Mouse (Mus musculus): ENCODE measurements around the gene Fat3.

Gene Fat3

GRCm38 (mm10) chr9:16310855-16311848 is 189.9 kb downstream of the Fat3 start:
- no peak for DNase-seq (ENCODE audit: low spot score)

DNA sequence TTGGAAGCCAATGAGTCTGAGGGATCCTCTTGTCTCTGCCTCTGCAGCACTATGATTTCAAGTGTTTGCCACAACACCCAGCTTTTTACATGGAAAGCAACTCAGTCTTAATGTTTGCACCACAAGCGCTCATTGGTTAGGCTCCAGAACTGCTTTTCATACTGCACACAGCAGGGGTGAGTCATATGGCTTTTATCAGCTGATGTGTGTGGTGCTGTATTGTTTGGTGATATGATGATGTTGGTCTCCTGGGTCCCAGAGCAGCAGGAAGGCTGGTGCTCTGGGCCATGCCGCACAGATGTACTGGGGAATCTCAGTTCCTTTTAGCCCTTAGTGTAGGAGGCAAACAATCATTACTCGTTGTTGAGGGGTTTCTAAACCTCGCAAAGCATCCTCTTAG is 190.8 kb downstream of the Fat3 start:
- no peak for DNase-seq (ENCODE audit: low spot score)

DNA sequence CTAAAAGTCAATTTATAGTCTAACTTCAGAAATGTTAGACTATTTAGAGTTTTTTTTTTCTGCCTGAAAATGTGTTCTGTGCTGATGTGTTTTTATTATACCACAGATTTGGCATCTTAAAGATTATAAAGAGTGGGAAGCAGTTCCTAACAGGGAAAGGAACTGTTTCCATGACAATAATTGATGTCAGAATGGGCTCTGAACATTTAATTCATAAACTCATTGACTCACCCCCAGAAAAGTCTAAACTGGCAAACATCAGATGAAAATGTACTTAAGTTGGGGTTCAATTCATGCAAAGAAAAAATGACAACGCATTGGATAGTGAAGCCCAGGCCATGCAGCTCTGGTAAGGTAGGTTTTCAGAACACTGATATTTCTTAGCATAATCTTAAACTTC is 193.3 kb downstream of the Fat3 start:
- DNase-seq (ENCODE audit: low spot score), result no peak

GRCm38 (mm10) chr9:16306222-16306621 is 194.9 kb downstream of the Fat3 start:
- no peak for DNase-seq (ENCODE audit: low spot score)

DNA sequence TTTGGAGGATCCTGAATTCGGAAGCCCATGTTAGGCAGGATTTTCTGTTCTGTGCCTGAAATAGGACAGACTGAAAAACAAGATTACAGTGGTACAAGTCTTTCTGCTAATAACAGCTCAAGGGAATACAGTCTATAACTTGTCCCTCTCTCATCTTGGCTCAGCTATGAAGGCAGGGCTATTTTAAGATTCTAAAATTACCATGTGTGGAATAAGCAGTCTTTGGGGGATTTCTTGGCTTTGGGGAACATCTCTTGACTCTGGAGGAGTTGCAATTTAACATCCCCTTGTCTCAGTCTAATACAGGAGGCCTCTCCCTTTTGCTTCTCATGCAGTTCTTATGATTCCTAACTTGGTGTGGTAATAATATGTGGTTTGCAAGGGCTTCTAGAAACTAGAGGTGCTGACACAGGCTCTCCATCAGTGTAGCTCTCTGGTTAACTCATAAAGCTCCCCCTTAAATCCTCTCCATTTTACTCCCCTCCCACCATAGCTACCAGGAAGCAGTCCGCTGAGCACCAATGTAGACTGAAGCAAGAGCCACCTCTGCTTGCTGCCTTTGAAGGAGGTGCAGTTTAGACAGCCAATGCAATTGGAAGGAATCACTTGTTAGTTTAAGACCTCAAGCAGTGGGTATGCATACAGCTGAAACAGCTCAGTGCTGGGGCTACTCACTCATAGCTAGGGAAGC is 195.5 kb downstream of the Fat3 start:
- no peak for DNase-seq (ENCODE audit: low spot score)

- no peak for DNase-seq (ENCODE audit: low spot score)
Observed at GRCm38 (mm10) chr9:16304949-16305348, 196.1 kb downstream of the Fat3 start.

DNA sequence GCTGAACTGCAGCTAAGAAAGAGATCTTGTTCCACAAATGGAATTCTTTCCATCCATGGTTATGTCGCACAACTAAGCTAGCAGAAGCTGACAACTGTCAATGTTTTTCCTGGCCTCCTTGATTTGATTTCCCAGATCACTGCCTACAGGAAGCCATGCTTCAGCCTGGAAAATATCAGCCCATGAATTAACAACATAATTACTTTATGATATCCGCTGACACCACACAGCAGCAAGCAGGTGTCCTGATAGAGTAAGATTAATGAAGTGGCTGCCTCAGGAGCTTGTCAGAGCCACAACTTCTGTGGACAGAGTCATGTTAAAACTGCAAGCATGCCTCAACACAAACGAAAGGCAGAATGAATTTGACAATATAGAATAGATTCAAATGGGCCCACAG is 198.6 kb downstream of the Fat3 start:
- no peak for DNase-seq (ENCODE audit: low spot score)

DNA sequence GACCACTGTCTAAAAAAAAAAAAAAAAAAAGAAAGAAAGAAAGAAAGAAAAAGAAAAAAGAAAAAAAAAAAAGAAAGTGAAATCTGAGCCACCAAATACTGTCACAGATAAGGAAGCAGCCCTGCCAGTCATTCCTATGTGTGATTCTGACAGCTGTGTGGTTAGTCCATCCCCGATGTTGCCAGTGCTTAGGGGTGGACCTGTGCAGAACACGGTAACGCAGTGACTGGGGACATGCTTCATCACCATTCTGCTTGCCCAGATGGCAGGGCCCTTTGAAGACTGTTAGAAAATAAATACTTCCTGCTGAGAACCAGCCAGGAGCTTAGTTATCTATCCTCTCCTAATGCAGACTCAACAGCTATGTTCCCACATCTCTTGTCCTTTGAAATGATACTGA is 203.2 kb downstream of the Fat3 start:
- no peak for DNase-seq (ENCODE audit: low spot score)

GRCm38 (mm10) chr9:16293928-16294806 is 206.9 kb downstream of the Fat3 start:
- no peak for DNase-seq (ENCODE audit: low spot score)

DNA sequence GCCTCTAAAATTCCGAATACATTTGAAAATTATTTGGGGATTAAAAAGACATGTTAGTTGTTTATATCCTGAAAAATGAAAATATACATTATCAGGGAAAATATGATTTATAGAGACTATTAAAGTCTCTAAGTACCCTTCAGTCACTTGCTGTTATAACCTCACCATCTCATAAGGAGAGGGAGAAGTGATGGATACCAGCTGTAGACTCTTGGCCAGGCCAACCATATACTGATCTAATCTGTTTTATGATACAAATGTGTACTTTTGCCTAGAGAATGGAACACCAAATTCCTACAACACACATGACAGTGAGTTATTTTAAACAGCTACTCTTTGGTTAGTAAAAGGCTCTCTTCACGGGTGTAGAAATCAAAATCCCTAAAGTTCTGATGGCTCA is 208.6 kb downstream of the Fat3 start:
- no peak for DNase-seq (ENCODE audit: low spot score)

DNA sequence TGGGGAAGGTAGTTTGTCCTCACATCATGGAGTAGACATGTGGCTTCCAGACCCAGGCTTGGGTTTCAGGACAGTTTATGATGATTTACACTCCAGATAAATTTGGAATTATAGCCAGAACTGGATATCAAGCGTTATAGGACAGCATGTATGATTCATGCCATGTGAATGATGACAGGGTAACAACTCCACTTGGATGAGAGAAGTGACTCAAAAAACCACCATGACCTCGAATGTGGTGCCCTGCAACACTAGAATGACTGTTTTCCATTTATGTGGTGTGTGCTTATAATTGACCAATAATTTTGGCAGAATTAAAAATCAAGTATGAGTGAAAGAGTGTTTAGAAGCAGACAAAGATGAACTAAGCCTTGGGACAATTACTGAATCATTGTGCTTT is 210.2 kb downstream of the Fat3 start:
- no peak for DNase-seq (ENCODE audit: low spot score)

DNA sequence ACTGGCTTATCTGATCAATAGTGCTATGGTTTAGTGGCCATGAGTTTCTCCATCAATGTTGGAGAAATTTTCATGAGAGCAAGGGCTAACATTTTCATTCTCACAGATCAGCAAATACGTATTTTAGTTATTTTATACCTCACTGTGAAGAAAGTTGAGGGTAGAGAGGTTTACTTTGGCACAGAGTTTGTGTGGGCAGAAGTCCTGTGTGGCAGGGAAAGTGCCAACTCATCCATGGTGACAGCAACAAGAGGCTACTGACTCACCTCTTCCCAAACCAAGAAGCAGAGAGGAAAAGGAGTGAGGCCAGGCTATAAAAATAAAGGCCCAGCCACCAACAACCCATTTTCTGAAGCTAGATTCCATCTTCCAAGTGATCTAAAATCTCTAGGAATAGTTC is 218.1 kb downstream of the Fat3 start:
- DNase-seq (ENCODE audit: low spot score), result no peak

- no peak for DNase-seq (ENCODE audit: low spot score)
Observed at GRCm38 (mm10) chr9:16282291-16282804, 218.7 kb downstream of the Fat3 start.

DNA sequence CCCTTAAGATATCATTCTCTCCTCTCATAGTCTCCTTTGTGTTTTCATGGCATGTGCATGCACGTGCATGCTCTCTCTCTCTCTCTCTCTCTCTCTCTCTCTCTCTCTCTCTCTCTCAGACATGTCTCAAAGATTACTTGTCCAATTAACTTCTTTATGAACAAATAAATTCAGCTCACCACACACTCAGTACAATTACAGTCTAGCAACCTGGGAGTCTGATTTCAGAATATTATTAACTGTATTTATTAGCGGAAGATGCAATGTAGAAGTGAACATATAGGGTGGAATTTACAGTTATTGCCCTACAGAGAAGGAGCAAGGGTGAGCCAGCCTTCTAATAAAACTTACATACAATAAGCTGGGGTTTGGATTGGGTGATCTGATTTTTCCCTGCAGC is 225.5 kb downstream of the Fat3 start:
- DNase-seq (ENCODE audit: low spot score), result no peak

DNA sequence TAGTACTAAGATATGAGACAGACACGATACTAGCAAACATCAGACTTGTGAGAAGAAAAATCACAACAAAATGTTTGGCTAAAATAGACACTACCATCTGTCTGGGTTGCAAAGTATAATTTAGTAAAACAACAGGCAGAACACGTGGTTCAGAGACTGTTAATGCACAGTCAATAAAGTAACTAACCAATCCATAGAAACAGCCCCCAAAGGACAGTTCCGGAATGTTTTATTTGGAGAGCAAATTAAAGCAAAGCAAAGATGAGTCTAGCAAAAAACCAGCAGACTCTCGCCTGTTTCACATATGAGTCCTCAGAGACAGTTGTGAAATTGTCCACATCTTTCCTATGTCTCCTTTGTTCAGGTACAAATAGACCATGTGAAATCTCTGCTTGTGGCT is 227.0 kb downstream of the Fat3 start:
- no peak for DNase-seq (ENCODE audit: low spot score)

GRCm38 (mm10) chr9:16272810-16273209 is 228.3 kb downstream of the Fat3 start:
- no peak for DNase-seq (ENCODE audit: low spot score)

GRCm38 (mm10) chr9:16270768-16271114 is 230.3 kb downstream of the Fat3 start:
- no peak for DNase-seq (ENCODE audit: low spot score)

- no peak for DNase-seq (ENCODE audit: low spot score)
Observed at GRCm38 (mm10) chr9:16270056-16270767, 230.9 kb downstream of the Fat3 start.

GRCm38 (mm10) chr9:16265519-16265918 is 235.6 kb downstream of the Fat3 start:
- DNase-seq (ENCODE audit: low spot score), result no peak

DNA sequence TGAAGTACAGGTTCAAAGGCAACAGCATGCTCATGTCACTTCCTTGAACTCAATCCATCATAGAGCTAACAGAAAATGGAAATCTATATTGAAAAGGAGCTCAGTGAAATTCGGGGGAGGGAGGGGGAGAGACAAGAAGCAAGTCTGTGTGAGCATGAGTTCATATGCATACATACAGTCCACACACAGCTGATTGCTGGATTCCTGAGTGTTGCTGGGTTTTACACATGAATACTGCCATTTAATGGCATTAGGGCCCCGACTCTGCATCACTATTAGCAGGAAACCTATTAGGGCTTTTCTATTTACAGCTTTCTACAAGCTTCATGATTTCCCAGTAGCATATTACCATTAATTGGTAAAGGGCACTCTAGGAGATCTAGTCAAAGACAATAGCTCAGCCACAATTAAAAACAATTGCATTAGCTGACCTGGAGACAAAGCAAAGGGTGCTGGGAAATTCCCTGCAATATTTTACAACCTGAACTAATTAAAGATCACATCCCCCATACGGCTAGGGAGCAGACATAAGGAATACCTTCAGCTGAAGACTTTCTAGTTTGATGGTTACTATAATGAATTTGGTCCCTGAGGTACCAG is 243.7 kb downstream of the Fat3 start:
- DNase-seq (ENCODE audit: low spot score), result no peak

GRCm38 (mm10) chr9:16256577-16257207 is 244.4 kb downstream of the Fat3 start:
- DNase-seq (ENCODE audit: low spot score), result no peak

All from c-Kit-positive CD71-positive TER-119-positive erythroid progenitor cells, embryonic 14.5 days (primary cell).